Mouse (Mus musculus) liver, adult 2 months (tissue): ENCODE results near the gene Bud13. TPM values are rescaled to one million over a fixed set of nuclear protein-coding genes. Genes with fewer than 3 reads are reported as not detected.
"Not testable (repeated sequence)": the region's sequence is repeated elsewhere in the genome, so short reads cannot be mapped to it uniquely, and the experiment has no call there.

Experiments
- DNase-seq: peaks from one replicate; pipeline ENCODE4 v3.0.0-alpha.2; 2011; ENCODE audit warnings: low read depth, low spot score; ENCODE audit errors: extremely low read depth
- H3K27ac ChIP-seq: fragments of 200-500 bp; replicated peaks from 2 replicates; pipeline ENCODE4 v1.5.1; 2012; ENCODE audit warnings: low read depth, mild to moderate bottlenecking, control low read depth, inconsistent platforms, low read length; ENCODE audit not compliant: insufficient read depth
- H3K27me3 ChIP-seq: fragments of 200-500 bp; 2 replicates; pipeline ENCODE4 v1.6.1; 2012; ENCODE audit warnings: mild to moderate bottlenecking, moderate library complexity, low read length, inconsistent platforms; ENCODE audit not compliant: control insufficient read depth, insufficient read depth
- H3K36me3 ChIP-seq: fragments of 200-500 bp; 2 replicates; pipeline ENCODE4 v1.6.1; 2012; ENCODE audit warnings: low read length, inconsistent platforms; ENCODE audit not compliant: control insufficient read depth, insufficient read depth
- H3K4me1 ChIP-seq: fragments of 200-500 bp; 2 replicates; pipeline ENCODE4 v1.6.1; 2011; ENCODE audit warnings: low read length; ENCODE audit not compliant: control insufficient read depth, insufficient read depth
- H3K4me3 ChIP-seq: fragments of 200-500 bp; 2 replicates; pipeline ENCODE4 v1.5.1; 2011; ENCODE audit warnings: low read depth, mild to moderate bottlenecking, control low read depth, low read length, moderate library complexity; ENCODE audit not compliant: insufficient read depth
- H3K79me2 ChIP-seq: fragments of 200-500 bp; 2 replicates; pipeline ENCODE4 v1.6.1; 2012; ENCODE audit warnings: inconsistent platforms, mild to moderate bottlenecking, low read length, moderate library complexity; ENCODE audit not compliant: control insufficient read depth, insufficient read depth
- H3K9ac ChIP-seq: fragments of 200-500 bp; 2 replicates; pipeline ENCODE4 v1.6.1; 2012; ENCODE audit warnings: low read depth, mild to moderate bottlenecking, control low read depth, inconsistent platforms, low read length
- CTCF ChIP-seq: fragments of 200-500 bp; IDR thresholded peaks from 2 replicates; pipeline ENCODE4 v1.5.1; 2011; ENCODE audit warnings: low read depth, low read length, control low read depth
- POLR2A ChIP-seq: fragments of 200-500 bp; IDR thresholded peaks from 2 replicates; pipeline ENCODE4 v1.6.1; 2011; ENCODE audit warnings: low read length, control low read depth; ENCODE audit not compliant: insufficient read depth; ENCODE audit errors: extremely low read depth
- WGBS: fragments of 180-500 bp; shearing (Covaris S2); methylation state at CpG from one replicate; pipeline ENCODE4 v1.1.7; 2018; 5-methylcytosine and 5-hydroxymethylcytosine counted together
- polyA plus RNA-seq: library from polyadenylated mRNA; depleted of rRNA; stranded (reverse); fragments of >200 nt; gene quantifications from 2 replicates; pipeline ENCODE4 v1.2.3, GENCODE M21; 2012
- total RNA-seq: library from RNA; depleted of rRNA; stranded (reverse); fragments of >200 nt; gene quantifications from 2 replicates; pipeline ENCODE4 v1.2.3, GENCODE M21; 2014

Bud13 gene
- total and polyA plus RNA-seq, 2 experiments: 3.0 to 3.6 TPM

DNA sequence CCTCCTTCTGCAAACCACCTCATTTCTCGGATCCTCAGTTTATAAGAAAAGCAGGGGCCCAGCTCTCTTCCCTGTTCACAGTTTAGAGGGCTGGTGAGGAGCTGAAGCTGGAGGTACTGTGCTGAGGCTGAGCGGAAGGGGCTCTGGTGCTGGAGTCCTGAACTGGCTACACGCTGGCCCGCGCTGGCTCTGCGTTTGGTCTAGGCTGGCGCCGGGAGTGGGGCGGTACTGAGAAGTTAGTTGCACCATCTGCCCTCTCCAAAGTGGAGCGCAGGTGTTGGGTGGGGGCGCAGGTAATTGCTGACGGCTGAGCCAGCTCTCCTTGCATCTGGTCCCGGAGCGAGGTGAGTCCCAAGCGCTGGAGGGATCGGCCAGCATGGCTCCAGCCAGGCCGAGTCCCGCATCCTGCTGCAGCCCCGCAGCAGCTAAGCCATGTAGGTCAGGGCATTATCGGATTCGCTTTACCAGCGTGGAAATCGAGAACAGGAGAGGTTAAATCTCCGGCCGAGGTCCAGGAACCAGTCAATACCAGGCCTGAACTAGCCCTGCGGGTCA lies 51.7 kb downstream of the Bud13 start:
- Histone ChIP-seq H3K36me3 (no peaks in the 10 kb centered on the region), H3K27me3 (peaks cover 11% of the 10 kb centered on the region; the same call in 1 of the 2 replicates), H3K4me1 (no peaks in the 10 kb centered on the region), H3K9ac (no peak overlapping the region), H3K27ac (no peak overlapping the region), H3K79me2 (no peaks in the 10 kb centered on the region), H3K4me3 (no peak overlapping the region)
- TF ChIP-seq POLR2A (no peak), CTCF (no peak)
- DNase-seq: no peak
- 41% methylated on average over 26 of the region's 26 CpGs for WGBS

- no peak for DNase-seq
- no peak overlapping the region for H3K9ac ChIP-seq
- 76% methylated on average over 10 of the region's 10 CpGs for WGBS
Observed at GRCm38 (mm10) chr9:46335461-46335995, 52.7 kb downstream of the Bud13 start.

GRCm38 (mm10) chr9:46336294-46336693 lies 53.5 kb downstream of the Bud13 start:
- not testable (repeated sequence) for DNase-seq, H3K4me1 ChIP-seq, H3K79me2 ChIP-seq, H3K27me3 ChIP-seq, H3K36me3 ChIP-seq, H3K27ac ChIP-seq, H3K4me3 ChIP-seq, H3K9ac ChIP-seq
- WGBS: 89% methylated on average over 13 of the region's 14 CpGs

More at GRCm38 (mm10) chr9:46335461-46335995, 52.7 kb downstream of the Bud13 start:
- no peak overlapping the region for H3K27ac ChIP-seq
- no peaks in the 10 kb centered on the region for H3K79me2 ChIP-seq
- peaks cover 6% of the 10 kb centered on the region; the same call in 1 of the 2 replicates for H3K27me3 ChIP-seq
- no peak for TF ChIP-seq CTCF
- TF ChIP-seq POLR2A: no peak
- no peaks in the 10 kb centered on the region for H3K4me1 ChIP-seq
- no peaks in the 10 kb centered on the region for H3K36me3 ChIP-seq
- no peak overlapping the region for H3K4me3 ChIP-seq

DNA sequence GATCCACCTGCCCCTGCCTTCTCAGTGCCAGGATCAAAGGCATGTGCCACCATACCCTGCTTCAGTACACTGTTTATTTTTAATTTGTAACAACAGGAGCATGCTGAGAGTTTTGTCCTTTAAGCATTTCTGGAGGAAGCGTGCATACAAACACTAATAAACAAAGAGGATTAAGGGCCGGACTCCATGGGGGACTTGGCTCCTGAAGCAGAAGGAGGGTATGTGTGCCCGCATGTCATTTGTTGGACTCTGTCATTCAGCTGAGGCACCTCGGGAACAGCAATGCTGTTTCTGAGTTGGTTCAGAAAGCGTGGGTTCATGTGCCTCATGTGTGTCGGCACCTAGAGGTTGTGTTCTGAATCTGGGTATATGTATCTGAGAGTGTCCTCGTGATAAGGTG lies 54.5 kb downstream of the Bud13 start:
- no peak for TF ChIP-seq CTCF
- no peak for TF ChIP-seq POLR2A
- H3K4me3 ChIP-seq: no peak overlapping the region
- 78% methylated on average over 7 of the region's 7 CpGs for WGBS
- H3K79me2 ChIP-seq: no peaks in the 10 kb centered on the region
- H3K4me1 ChIP-seq: no peaks in the 10 kb centered on the region
- DNase-seq: no peak
- H3K36me3 ChIP-seq: no peaks in the 10 kb centered on the region
- no peak overlapping the region for H3K9ac ChIP-seq
- peaks cover 6% of the 10 kb centered on the region; the same call in 1 of the 2 replicates for H3K27me3 ChIP-seq
- no peak overlapping the region for H3K27ac ChIP-seq

DNA sequence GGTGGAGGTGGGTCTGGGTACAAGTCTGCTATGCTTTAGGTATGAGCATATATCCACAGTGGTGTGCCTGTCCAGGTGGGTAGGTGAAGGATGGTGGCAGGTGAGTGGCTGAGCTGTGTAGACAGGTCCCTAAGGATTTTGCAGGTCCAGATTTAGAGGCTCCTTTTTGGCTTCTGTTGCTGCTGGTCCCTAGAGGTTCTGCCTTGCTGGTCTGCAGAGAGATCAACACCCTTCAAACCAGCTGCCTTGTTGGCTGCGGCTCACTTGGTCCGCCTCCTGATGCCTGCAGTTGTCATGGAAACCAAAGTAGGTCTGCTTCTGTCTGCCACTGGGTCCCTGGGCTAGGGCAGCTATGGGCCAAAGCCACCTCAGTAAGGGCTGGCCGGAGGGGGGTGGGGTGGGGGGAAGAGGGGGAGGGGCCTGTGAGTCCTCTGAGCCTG lies 55.1 kb downstream of the Bud13 start:
- H3K4me3 ChIP-seq: no peak overlapping the region
- TF ChIP-seq CTCF (no peak), POLR2A (no peak)
- no peaks in the 10 kb centered on the region for H3K36me3 ChIP-seq
- no peaks in the 10 kb centered on the region for H3K79me2 ChIP-seq
- DNase-seq: no peak
- peaks cover 2% of the 10 kb centered on the region; the same call in 1 of the 2 replicates for H3K27me3 ChIP-seq
- H3K27ac ChIP-seq: no peak overlapping the region
- no peak overlapping the region for H3K9ac ChIP-seq
- no peaks in the 10 kb centered on the region for H3K4me1 ChIP-seq
- 27% methylated on average over 3 of the region's 3 CpGs for WGBS

- Histone ChIP-seq H3K27ac (no peak overlapping the region), H3K36me3 (no peaks in the 10 kb centered on the region), H3K9ac (no peak overlapping the region), H3K27me3 (peaks cover 2% of the 10 kb centered on the region; the same call in 1 of the 2 replicates), H3K79me2 (no peaks in the 10 kb centered on the region), H3K4me1 (no peaks in the 10 kb centered on the region), H3K4me3 (no peak overlapping the region)
- no peak for DNase-seq
- 61% methylated on average over 4 of the region's 4 CpGs for whole genome bisulfite sequencing
- no peak for TF ChIP-seq CTCF
- TF ChIP-seq POLR2A: no peak
Observed at GRCm38 (mm10) chr9:46338384-46338783, 55.6 kb downstream of the Bud13 start.
